Mouse (Mus musculus) left cerebral cortex, postnatal 25 days (tissue): ENCODE measurements around the gene Cyp2d22. TPM values are rescaled to one million over a fixed set of nuclear protein-coding genes. Genes with fewer than 3 reads are reported as not detected.
"Not testable (repeated sequence)": the region's sequence is repeated elsewhere in the genome, so short reads cannot be mapped to it uniquely, and the experiment has no call there.

Experiments
- DNase-seq, 2 experiments: peaks; one replicate each; pipeline ENCODE4 v3.0.0; 2022; ENCODE audit warnings: low spot score in 2 of 2, mixed read lengths in 1 of 2
- intact Hi-C: fragments of 180-260 bp; cut with DNase I; formaldehyde crosslinking; loops from one replicate; pipeline ENCODE4 v1.15.1; 2025
- total RNA-seq, 2 experiments: library from RNA; stranded (reverse); gene quantifications; 2 replicates each; pipeline ENCODE4 v1.2.3; 2021

Cyp2d22 gene
- total RNA-seq = 10 to 100 TPM; 34.4 TPM

- peak in 1 of 2 experiments; percentile 10 for DNase-seq
- intact Hi-C loops = no loop called here
Measured at GRCm38 (mm10) chr15:82379871-82380713, at the start of gene Cyp2d22. Gene Cyp2d22 (minus strand): TSS chr15:82380260.

DNA sequence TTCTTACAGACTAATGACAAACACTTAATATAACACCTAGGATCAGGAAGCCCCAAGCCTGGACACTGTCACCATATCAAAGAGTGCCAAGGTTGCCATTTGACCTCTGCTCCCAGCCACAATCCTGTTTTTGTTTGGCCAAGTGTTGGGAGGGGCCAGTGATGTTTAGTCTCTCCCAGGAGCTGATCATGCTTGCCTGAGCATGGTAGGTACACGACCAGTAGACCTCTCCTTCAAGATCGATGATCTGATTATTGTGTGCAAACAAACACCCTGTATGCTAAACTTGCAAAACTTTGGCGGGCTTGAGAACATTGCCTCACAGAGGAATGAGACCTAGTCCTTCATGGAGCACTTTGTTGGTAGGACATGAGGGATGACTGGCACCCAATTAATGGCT lies 43.4 kb upstream of the Cyp2d22 start:
- no peak for DNase-seq
- intact Hi-C loops = no loop called here

- DNase-seq = no peak
- intact Hi-C loops = no loop called here
Measured at GRCm38 (mm10) chr15:82422935-82423334, 42.9 kb upstream of the Cyp2d22 start.

GRCm38 (mm10) chr15:82418616-82419015 lies 38.6 kb upstream of the Cyp2d22 start:
- DNase-seq = no peak
- intact Hi-C loops = loop anchor here (10.0 kb wide), 1 partner anchor 124 kb away; the partner anchor contains the start of gene Wbp2nl

GRCm38 (mm10) chr15:82416797-82417789 lies 37.0 kb upstream of the Cyp2d22 start:
- intact Hi-C loops = loop anchor here (1.0 to 10.0 kb wide), 4 partner anchors 39 to 151 kb away; partner anchors contain the start of genes Ndufa6 and Wbp2nl
- DNase-seq = peak; percentile 78 to 86

GRCm38 (mm10) chr15:82407536-82407935 lies 27.5 kb upstream of the Cyp2d22 start:
- DNase-seq = no peak
- intact Hi-C loops = no loop called here

DNA sequence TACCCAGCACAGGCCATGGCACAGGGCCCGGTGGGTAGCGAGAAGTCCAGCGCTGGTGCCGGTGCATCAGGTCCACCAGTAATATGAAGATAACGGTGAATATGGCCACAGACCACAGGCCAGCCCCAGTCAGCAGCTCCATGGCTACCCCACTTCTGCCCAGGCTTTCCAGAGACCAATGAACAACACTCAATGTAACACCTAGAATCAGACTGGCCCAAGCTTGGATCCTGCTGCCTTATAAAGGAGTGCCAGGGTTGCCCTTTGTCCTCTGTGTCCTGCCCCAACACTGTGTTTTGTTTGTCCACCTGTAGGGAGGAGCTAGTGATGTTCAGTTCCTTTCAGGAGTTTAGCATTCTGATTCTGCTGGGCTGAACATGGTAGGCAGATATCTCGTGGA lies 26.9 kb upstream of the Cyp2d22 start, which contains the start of gene Cyp2d10:
Gene Cyp2d10, minus strand, starts transcription at position 215 of the 400 bp plus-strand sequence.
- no peak for DNase-seq
- intact Hi-C loops = no loop called here

DNA sequence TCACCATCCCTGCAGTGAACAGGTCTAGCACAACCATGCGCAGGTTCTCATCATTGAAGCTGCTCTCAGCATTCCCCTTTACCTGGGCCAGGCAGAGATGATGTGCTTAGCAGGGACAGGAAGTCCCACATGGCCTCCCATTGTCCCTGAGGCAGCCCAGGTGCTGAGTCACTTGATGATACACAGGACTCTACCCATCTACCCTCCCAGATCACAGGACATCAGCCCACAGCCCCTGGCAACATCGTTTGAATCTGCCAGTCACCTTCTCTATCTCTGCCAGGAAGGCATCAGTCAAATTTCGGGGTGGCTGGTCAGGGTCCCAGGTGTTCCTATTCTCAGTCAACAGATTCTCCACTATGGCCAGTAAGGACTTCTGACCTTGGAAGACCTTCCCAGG lies 24.1 kb upstream of the Cyp2d22 start:
- intact Hi-C loops = no loop called here

DNA sequence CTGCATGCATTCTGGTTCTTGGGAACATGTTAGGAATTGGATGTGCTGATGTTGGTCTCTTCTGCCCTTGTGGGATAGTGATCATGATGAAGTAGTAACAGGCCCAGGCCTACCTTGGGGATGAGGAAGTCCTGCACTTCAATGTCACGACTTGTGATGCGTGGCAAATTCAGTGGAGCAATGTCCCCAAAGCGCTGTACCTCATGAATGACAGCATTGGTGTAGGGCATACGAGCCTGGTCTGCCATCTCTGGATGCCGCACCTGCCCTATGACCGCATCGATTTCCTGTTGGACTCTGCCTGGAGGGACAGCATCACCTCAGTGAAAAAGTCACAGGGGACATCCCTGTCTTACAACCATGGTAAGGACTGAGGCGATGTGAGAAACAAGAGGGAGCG lies 23.5 kb upstream of the Cyp2d22 start:
- intact Hi-C loops = no loop called here
- DNase-seq = no peak

More for the DNA sequence above, 24.1 kb upstream of the Cyp2d22 start:
- no peak for DNase-seq

- DNase-seq = no peak
- intact Hi-C loops = no loop called here
Measured at GRCm38 (mm10) chr15:82402741-82403140, 22.7 kb upstream of the Cyp2d22 start.

DNA sequence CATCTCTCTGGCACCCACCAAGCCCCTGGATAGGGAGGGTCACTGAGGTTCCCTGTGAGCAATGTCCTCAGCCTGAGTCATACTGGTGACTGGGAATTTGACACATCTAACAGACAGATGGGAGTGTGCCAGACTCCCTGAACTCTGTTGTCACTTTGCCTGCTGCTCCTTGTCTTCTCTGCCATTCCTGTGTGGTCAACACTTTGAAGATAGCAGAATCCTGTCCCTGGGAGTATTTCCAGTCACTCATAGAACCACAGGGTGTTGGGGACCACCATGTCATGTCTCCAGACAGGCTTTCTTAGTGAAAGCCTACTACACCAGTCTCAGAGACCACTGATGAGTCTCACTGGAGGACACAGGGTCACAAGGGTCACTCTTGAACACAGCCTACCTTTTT lies 22.0 kb upstream of the Cyp2d22 start:
- DNase-seq = no peak
- intact Hi-C loops = no loop called here

DNA sequence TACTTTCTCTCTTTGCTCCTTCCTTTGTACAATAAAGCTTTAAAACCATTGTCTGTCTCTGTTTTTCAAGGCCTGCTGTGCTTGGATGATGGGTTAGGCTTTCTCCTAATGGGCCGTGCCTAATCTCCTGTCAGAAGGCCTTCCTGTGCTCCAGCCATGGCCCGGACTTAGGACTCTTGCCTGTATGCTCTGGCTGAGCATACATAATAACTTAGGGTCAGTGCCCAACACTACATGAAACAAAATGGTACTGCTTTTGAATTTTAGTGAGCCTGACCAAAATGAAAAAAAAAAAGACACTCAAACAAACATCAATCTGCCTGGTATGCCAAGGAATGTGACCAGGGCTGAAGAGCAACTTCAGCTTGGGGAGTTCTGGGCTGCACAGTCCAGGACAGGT lies 21.5 kb upstream of the Cyp2d22 start:
- intact Hi-C loops = no loop called here
- no peak for DNase-seq

DNA sequence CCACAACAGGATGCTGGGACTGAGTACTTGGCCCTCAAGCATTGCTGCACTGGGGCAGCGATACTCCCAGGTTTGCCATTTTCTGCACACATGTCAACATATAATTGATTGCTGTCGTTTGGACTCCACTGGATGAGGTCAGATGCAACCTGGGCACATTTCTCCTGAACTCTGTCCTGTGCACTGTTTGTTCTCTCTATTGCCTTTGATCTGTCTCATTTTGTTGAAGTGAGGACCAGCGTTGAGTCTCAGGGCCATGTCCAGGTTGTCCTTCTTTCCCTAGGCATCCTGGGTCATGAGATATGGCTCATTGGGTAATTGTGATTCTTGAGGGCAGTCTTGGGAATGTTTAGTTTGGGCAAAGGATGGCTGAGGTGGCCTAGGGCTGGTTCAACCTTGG lies 15.9 kb upstream of the Cyp2d22 start:
- intact Hi-C loops, DNase-seq: not testable (repeated sequence)

GRCm38 (mm10) chr15:82393922-82394321 lies 13.9 kb upstream of the Cyp2d22 start, which contains the start of gene Cyp2d11:
Gene Cyp2d11 (minus strand): TSS chr15:82394022.
- intact Hi-C loops, DNase-seq: not testable (repeated sequence)

- DNase-seq, intact Hi-C loops: not testable (repeated sequence)
Measured at GRCm38 (mm10) chr15:82389916-82390315, 9.9 kb upstream of the Cyp2d22 start.

DNA sequence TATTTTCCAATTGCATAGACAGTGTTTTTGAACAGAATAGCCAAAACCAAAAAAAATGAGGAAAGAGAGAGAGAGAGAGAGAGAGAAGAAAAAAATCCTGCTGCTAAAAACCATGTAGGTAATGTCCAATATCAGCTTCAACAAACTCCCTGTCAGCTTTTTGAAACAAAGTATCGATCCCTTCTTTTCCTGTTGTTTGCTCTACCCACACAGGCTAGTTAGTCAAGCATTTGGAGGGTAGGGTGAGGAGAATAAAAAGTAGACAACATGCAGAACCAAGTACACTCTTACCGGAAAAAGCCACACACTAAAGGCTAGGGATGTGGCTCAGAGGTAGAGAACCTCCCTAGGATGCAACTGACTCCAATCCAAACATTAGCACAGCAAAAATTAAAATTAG lies 5.7 kb upstream of the Cyp2d22 start:
- no peak for DNase-seq
- intact Hi-C loops = no loop called here

GRCm38 (mm10) chr15:82382441-82382840 lies 2.4 kb upstream of the Cyp2d22 start:
- intact Hi-C loops = no loop called here
- DNase-seq = no peak

DNA sequence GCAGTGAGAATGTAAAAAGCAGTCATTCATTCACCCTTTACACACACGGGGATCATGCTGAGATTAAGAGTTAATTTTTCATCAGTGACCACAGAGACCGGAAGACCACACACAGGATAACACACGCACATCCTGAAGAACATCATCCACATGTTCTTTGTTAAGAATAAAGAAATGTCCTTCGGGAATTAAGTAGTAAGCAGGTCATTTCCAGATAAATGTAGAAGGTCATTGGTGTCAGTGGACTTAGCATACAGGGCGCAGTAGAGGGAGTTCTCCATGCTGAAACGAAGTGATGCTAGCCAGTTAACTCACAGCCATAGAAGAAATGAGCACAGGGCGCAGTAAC lies 628 bp upstream of the Cyp2d22 start:
- intact Hi-C loops = no loop called here

DNA sequence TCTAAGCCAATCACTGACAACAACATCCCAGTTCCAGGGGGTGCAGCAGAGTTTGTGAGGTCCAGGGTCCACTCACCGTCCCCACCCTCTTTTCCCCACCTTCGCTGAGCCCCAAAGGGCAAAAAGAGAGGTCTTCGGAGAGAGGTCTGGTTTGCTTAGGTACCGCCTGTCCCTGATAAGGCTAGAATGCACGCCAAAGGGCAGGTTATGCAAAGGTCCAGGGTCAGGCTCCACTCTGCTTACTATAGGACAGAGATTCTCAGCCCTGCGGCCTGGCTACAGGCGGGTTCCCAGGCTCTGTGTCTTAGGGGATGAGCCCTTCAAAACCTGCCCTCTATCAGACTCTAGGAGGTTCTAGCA lies 569 bp downstream of the Cyp2d22 start:
- intact Hi-C loops = no loop called here
- DNase-seq = no peak

More for the DNA sequence above, 628 bp upstream of the Cyp2d22 start:
- no peak for DNase-seq
